10 mouse cellular contexts compared by ENCODE assay signal in the genomic region with DNA sequence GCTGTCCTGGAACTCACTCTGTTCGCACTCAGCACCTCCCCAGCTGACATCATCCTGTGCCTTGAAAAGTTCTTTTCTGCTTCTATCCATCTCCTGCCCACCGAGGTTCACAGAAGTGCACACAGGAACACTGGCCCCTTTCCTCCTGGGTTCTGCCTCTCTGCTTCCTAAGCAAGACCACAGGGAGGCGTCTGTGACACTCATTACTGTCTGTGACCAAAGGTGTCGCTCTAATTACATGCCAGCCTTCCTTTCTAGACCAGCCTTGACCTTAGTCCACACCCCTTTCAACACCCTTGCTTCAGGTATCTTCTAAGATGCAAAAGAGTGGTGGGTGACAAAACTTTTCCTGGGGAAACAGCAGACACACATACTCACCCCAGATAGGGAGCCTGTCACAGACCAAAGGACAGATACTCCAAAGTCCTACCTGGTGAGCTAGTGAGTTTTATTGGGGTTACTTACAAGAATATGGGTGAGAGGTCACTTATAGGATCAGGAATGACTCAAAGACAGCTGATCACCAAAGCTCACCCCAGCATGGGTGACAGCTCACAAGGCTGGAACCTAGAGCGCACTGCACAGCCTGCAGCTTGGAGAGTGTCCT. TPM values are rescaled to one million over a fixed set of nuclear protein-coding genes. Genes with fewer than 3 reads are reported as not detected.
DNase-seq lines count a peak whose midpoint lies in the region; TF ChIP-seq lines count a peak whose summit lies in the region.
"Had no signal": no experiment of that assay in that cellular context is flagged by ENCODE, and none has a peak within 500 bp of the region (broad histone marks: within the 10 kb centered on the region; RNA-seq: fewer than 3 reads in every experiment).

No protein-coding gene starts in this region.

- peaks cover 23 to 27% of the 10 kb centered on the region in 2 experiments for H3K4me1 ChIP-seq in CH12.LX (ENCODE audit: control insufficient read depth in 1 of 2, insufficient read depth in 2 of 2)
- H3K4me1 ChIP-seq in bone marrow, adult 2 months (ENCODE audit: control insufficient read depth, insufficient read depth, low read length), result peaks cover 11% of the 10 kb centered on the region
- H3K4me1 ChIP-seq: hindbrain, embryonic 12.5 days had no signal

- 39% methylated on average over 5 of the region's 5 CpGs for WGBS in bone marrow, adult 2 months

- no peak for TF ChIP-seq EP300 in CH12.LX (IDR thresholded peaks at IDR 0.05; ENCODE audit: low read length)

- intact Hi-C loops in left cerebral cortex, adult 2 months (cut with DNase I), result no loop called here

- no peak for TF ChIP-seq POLR2A in CH12.LX (IDR thresholded peaks at IDR 0.05; ENCODE audit: low read depth, low read length)
- no peak for TF ChIP-seq POLR2A in bone marrow, adult 2 months (IDR thresholded peaks at IDR 0.05; ENCODE audit: borderline replicate concordance, control insufficient read depth, low read depth, low read length)

- H3K9me3 ChIP-seq in CH12.LX (replicated peaks; ENCODE audit: low read length), result peaks cover 15% of the 10 kb centered on the region

- peak; percentile 23 for TF ChIP-seq CTCF in left cerebral cortex, adult 2 months (IDR thresholded peaks at IDR 0.05)
- TF ChIP-seq CTCF in CH12.LX (conservative IDR thresholded peaks at IDR 0.05 in 1 of 2, IDR thresholded peaks at IDR 0.05 in 1 of 2; ENCODE audit: low read depth in 2 of 2, low read length in 2 of 2), result peak in 1 of 2 experiments; percentile 94; a peak in 2 of 4 replicates
- peak; percentile 54 for TF ChIP-seq CTCF in bone marrow, adult 2 months (IDR thresholded peaks at IDR 0.05; ENCODE audit: control insufficient read depth, insufficient read depth, low read length)

- no peak overlapping the region for H3K27ac ChIP-seq in left cerebral cortex, adult 2 months
- H3K27ac ChIP-seq in CH12.LX (ENCODE audit: insufficient read depth, low read depth), result no peak overlapping the region
- no peak overlapping the region for H3K27ac ChIP-seq in bone marrow, adult 2 months (ENCODE audit: control insufficient read depth, insufficient read depth, low read depth, low read length, poor library complexity)
- H3K27ac ChIP-seq: hindbrain, embryonic 12.5 days had no signal

- peak; percentile 57 for TF ChIP-seq RAD21 in CH12.LX (IDR thresholded peaks at IDR 0.05; ENCODE audit: low read depth, low read length)

- dilution Hi-C loops in CH12.LX (cut with MboI; ENCODE audit: extremely low pct_ligation_motif_present, extremely low pct_unique_long_range_greater_than_20kb, low sequenced_read_pairs), result no loop called here

- no peak overlapping the region for H3K4me2 ChIP-seq in CH12.LX (ENCODE audit: insufficient read depth, low read depth, poor library complexity, severe bottlenecking)
- H3K4me2 ChIP-seq: hindbrain, embryonic 12.5 days had no signal

- no peaks in the 10 kb centered on the region for H3K36me3 ChIP-seq in CH12.LX (replicated peaks in 1 of 2; ENCODE audit: control insufficient read depth in 1 of 2, insufficient read depth in 1 of 2, low read length in 1 of 2)
- H3K36me3 ChIP-seq: hindbrain, embryonic 12.5 days had no signal

- peaks cover 27% of the 10 kb centered on the region for H3K27me3 ChIP-seq in CH12.LX (replicated peaks)
- H3K27me3 ChIP-seq: hindbrain, embryonic 12.5 days had no signal

- DNase-seq in left cerebral cortex, adult 2 months (ENCODE audit: extremely low spot score in 1 of 2, low spot score in 2 of 2), result no peak
- no peak for DNase-seq in left cerebral cortex, adult 9 months (ENCODE audit: low spot score in 2 of 2)
- DNase-seq in CH12.LX (ENCODE audit: extremely low read depth), result no peak
- peak; percentile 32 for DNase-seq in natural killer cell, adult 2 months (ENCODE audit: low spot score in 2 of 2)
- DNase-seq in layer of hippocampus, postnatal 36 days, result no peak
- no peak for DNase-seq in right cerebral cortex, postnatal 10 days (ENCODE audit: low spot score in 2 of 2)
- DNase-seq in Muller cell, postnatal 12 days (ENCODE audit: inconsistent ontology term), result no peak
- DNase-seq: lung, postnatal 10 days had no signal

- H3K4me3 ChIP-seq in left cerebral cortex, adult 2 months, result no peak overlapping the region
- no peak overlapping the region for H3K4me3 ChIP-seq in CH12.LX (replicated peaks in 1 of 3; ENCODE audit: low read depth in 2 of 3, low read length in 2 of 3, poor library complexity in 1 of 3)
- H3K4me3 ChIP-seq in bone marrow, adult 2 months (replicated peaks; ENCODE audit: control insufficient read depth, low read depth, low read length), result no peak overlapping the region
- H3K4me3 ChIP-seq: hindbrain, embryonic 12.5 days had no signal

- in situ Hi-C loops in CH12.LX (cut with MboI; ENCODE audit: low pct_ligation_motif_present, low pct_unique_long_range_greater_than_20kb, low sequenced_read_pairs), result no loop called here

- no peak overlapping the region for H3K9ac ChIP-seq in CH12.LX (ENCODE audit: insufficient read depth, low read depth)
- H3K9ac ChIP-seq: hindbrain, embryonic 12.5 days had no signal

- H3K79me2 ChIP-seq in CH12.LX (replicated peaks; ENCODE audit: control insufficient read depth, extremely low read depth, insufficient read depth, poor library complexity, severe bottlenecking), result no peaks in the 10 kb centered on the region

TF ChIP-seq in CH12.LX, 34 proteins besides CTCF, POLR2A, EP300 and RAD21:
- TF ChIP-seq UBTF (IDR thresholded peaks at IDR 0.05; ENCODE audit: low read depth, low read length) (no peak), E2F4 (IDR thresholded peaks at IDR 0.05; ENCODE audit: insufficient replicate concordance, low read depth, low read length) (no peak), NELFE (IDR thresholded peaks at IDR 0.05; ENCODE audit: low read depth, low read length) (peak; percentile 35; the same call in 1 of the 2 replicates), SMC3 (IDR thresholded peaks at IDR 0.05; ENCODE audit: low read depth, low read length) (peak; percentile 40)

RNA-seq across cellular contexts. Expression of gene Ppp2r5c, which starts 8.4 kb away (rescaled TPM):
- total RNA-seq in left cerebral cortex, adult 2 months (2021), result 100 to 1,000 TPM; 266 to 272 TPM
- total RNA-seq in CH12.LX (2012; rRNA removed) (67.2 and 71.6 TPM in 2 replicates), CH12.LX (2014; rRNA removed) (111 and 122 TPM in 2 replicates)
- 78.5 and 97.7 TPM in 2 replicates for polyA plus RNA-seq in CH12.LX (2012; ENCODE audit: insufficient read length, low read depth)
- polyA plus RNA-seq in bone marrow, adult 2 months (2011; ENCODE audit: insufficient read depth, insufficient read length, low replicate concordance, missing spikeins), result 38.6 and 59.4 TPM in 2 replicates
- 100 to 1,000 TPM; 228 to 249 TPM for total RNA-seq in layer of hippocampus, postnatal 36 days (2021)

Comparison
In these comparisons a context has a peak if more than half of its experiments do, and no peak if none do; other contexts are left out.
1. DNase-seq: peak in natural killer cell, adult 2 months (2 of 2); none in left cerebral cortex, adult 2 months (0 of 2), left cerebral cortex, adult 9 months (0 of 2), CH12.LX (single experiment), layer of hippocampus, postnatal 36 days (0 of 2), right cerebral cortex, postnatal 10 days (0 of 2) and Muller cell, postnatal 12 days (single experiment).